Mouse (Mus musculus) thymus, postnatal 10 days (tissue): Measurements from ENCODE around the gene Gata5.

ENCODE experiments used
- DNase-seq, 2 experiments: peaks; one replicate each; pipeline ENCODE4 v3.0.0; 2021; ENCODE audit warnings: low spot score in 2 of 2

Gene Gata5

DNA sequence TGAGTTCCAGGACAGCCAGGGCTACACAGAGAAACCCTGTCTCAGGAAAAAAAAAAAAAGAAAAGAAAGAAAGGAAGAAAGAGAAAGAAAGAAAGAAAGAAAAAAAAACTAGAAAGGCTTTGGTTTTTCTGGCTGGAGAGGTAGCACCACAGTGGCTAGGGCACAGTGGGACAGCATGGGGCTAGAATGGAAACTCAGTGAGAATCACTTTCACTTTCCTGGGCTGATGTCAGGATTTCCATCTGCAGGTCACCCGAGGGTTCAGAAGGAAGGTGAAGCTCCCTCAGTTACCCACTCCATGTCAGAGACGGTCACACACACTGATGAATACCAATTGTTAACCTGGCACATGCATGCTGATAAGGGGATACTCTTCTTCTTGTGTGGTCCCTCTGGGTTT lies 26.8 kb downstream of the Gata5 start:
- DNase-seq: no peak

DNA sequence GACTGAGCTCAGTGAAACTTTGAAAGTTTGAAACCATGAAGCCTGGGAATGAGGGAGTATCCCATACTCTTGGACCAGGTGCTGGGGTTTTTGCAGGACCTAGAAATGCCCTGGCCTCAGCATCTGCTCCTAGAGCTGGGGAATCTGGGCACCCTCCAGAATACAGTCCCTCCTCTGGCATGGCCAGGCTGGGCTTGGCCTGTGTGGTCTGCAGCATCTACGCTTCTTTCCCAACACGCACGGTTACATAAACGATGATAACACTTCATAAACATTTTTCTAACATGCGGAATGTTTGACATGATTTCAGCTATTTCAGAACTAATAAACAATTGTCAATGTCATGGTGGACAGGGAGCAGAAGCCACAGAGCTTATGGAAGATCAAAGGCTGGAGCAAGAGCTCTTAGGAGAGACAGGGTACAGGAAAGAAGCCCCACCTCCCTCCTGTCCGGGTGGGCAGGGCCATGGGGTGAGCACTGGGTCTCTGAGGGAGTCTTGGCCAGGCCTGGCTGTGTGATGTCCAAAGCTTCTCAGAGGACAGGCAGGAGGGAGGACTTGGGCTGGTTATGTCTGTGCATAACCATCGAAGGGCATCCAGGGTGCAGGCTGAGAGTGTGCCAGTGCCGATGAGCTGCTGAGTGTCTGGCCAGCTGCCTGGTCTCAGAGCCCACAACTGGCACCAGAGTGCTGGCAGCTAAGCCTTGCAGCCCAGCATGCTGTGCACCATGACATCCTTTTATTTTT lies 27.9 kb downstream of the Gata5 start:
- no peak for DNase-seq

DNA sequence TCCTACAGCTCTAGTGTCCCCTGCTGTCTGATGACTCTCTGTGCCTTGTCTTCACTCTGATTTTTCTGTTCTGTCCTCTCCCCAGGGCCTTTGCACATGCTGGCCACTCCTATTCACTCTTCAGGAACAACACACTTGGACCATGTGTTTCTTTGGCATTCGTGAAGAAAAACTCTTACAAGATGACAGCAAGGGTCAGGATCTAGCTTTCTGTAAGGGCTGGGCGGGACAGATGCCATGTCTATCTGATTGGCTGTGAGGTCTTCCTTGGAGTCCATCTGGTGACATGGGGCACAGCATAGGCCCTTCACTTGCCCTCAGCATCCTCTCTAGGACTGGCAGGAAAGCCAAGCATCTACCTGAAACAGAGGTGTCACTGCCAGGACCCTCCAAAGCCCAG lies 28.5 kb downstream of the Gata5 start:
- DNase-seq: no peak

DNA sequence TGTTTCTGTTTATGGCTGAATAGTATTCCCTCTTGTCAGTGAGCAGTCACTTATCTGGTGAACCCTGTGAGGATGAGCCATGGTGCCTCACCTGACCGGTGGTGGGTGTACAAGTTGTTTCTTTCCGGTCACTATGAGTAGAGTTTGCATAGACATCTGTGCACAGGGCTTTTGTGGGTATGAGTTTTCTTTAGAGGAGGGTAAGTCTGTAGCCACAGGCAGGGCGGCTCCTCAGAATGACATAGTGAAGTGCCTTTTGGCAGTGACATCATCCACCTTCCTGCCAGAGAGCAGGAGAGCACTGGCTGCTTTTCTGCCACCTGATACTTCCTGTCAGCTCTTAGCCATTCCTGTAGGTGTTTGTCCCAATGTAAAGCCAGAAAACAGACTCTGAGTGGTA lies 29.0 kb downstream of the Gata5 start:
- DNase-seq: no peak

DNA sequence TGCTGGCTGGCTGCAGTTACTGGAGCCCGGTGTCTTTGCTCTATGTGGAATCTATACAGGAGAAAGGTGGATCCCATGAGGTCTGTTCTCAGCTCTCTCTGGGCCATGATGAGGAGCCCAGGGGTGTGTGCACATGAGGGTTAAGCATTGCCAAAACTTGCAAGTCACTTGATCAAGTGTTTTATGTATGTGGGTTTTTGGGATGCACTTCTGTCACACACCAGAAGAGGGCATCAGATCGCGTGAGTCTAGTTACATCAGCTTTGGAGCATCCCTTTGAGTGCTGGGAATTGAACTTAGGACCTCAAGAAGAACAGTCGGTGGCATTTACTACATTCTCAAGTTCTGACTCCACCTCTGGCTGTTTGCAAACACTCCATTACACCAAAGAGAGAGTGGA lies 29.9 kb downstream of the Gata5 start:
- no peak for DNase-seq

DNA sequence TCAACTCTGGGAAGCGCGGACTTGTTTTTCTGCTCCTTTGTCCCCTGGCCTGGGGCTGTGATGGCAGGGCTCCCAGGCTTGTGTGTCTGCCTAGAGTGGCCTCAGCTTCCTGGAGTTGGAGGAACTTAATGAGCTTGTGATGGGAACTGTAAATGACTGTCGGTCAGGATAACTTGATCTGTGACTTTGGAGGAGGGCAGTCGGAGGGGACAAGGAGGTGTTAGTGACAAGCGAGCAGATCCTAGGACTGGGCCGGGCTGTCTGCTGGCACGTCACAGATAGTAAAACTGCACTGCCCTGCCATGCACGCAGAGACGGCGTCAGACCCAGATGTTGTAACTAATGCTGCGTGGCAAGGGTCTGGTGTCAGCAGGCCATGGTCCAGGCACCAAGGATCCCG lies 31.0 kb downstream of the Gata5 start:
- no peak for DNase-seq

DNA sequence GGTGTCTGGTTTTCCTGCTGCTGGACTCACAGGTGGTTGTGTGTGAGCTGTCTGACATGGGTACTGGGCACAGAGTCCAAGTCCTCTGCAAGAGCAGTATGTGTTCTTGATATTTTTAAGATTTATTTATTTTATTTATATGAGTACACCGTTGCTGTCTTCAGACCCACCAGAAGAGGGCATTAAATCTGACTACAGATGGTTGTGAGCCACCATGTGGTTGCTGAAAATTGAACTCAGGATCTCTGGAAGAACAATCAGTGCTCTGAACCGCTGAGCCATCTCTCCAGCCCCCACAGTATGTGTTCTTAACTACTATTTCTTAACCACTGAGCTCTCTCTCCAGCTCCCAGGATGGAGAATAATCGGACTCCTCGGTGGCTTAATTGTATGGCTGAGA lies 32.3 kb downstream of the Gata5 start:
- DNase-seq: no peak

DNA sequence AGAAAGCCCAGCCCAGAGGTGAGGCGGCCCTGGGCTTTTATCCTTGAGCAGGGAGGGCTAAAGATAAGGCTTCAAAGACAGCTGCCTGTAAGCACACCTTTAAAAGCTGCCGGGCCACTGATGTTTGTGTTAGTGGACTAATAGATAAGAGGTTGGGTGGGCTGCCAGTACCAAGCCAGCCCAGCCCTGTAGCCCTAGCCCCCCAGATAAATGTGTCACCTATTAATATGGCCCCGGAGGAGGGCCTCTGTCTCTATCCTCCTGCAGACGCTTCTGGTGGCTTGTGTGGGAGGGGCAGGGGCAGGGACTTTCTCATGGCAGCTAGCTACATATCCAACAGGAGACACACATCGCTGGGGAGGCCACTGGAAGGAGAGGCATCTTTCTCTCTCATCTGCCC lies 33.7 kb downstream of the Gata5 start:
- DNase-seq: no peak

DNA sequence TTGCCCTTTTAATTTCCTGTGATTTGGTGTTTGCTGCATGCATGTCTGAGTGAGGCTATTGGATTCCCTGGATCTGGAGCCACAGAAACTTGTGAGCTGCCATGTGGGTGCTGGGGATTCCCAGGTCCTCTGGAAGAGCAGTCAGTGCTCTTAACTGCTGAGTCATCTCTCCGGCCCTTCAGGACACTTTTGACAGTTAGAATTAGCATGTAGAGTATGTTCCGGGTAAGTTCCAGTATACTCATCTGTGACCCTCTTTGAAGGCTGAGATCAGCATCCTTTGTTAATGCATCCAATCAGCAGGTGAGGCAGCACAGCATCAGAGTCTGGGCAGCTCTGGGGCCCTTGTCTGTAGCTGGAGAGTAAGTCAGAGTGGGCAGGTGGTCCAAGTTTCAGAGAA lies 34.2 kb downstream of the Gata5 start:
- DNase-seq: no peak

DNA sequence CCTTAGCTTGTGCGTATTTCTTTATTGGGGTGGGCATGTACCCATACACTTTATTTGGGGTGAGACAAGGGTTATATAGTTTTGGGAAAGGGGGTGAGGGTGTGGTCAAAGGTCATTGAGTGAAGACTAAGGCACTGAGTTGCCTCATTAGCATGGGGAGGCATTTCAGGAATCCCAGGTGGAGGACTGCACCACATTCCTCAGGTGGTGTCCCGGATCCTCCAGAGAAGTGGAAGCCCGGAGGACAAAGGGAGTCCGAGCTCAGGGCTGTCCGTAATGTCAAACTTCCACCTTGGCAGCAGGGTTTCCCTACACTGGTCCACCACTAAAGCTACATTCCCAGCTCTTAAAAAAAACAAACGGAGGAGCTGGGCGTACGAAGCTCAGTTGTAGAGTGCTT lies 41.6 kb downstream of the Gata5 start:
- no peak for DNase-seq

DNA sequence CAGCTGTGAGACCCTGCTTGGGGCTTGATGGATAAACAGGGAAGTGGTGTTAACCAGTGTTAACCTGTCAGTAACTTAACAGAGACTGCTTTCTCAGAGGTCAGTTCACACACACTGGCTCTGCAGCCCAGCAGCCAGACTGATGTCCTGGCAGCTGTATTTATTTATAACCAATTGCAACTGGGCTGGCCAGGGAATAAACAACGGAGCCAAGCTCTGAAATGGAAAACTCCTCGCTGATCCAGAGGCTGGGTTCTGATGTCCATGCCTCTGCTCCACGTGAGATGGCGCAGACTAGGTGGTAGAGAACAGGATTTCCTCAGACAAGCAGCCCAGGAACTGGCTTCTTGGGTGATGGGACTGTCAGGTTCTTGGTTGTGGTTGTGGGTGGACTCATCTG lies 42.5 kb downstream of the Gata5 start:
- DNase-seq: no peak

DNA sequence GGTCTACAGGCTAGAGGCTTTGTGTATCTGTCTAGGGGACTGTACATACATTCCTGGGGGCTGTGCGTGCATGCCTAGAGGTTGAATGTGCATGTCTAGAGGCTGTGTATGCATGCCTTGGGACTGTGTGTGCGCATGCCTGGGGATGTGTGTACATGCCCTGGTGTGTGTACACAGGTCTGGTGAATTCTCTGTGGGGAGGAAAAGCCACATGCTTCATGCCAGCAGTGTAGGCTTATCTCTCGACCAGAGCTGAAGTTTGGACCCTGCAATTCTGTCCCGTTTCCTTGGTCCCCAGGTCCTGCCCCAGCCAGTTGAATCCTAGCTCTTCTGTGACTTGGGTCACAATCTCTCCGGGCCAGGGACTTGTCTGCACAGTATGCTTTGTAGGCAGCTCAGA lies 42.9 kb downstream of the Gata5 start:
- no peak for DNase-seq

DNA sequence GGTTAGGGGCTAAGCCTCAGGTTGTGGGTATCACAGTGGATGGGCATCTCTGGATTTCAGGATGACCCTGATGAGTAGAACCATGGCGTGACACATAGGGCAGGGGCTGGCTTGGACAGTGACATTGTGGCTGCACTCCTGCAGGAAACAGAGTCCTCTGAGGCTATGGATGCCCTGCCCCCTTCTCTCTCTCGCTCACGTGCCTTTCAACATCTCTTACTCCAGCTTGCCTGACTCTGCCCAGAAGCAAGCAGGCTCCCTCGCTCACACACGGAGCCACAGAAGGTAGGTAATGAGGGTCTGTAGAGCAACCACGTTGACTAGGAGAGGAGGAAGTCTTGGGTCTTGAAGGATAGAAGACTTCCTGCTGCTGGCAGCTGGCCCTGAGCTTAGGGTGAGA lies 44.0 kb downstream of the Gata5 start:
- DNase-seq: no peak

DNA sequence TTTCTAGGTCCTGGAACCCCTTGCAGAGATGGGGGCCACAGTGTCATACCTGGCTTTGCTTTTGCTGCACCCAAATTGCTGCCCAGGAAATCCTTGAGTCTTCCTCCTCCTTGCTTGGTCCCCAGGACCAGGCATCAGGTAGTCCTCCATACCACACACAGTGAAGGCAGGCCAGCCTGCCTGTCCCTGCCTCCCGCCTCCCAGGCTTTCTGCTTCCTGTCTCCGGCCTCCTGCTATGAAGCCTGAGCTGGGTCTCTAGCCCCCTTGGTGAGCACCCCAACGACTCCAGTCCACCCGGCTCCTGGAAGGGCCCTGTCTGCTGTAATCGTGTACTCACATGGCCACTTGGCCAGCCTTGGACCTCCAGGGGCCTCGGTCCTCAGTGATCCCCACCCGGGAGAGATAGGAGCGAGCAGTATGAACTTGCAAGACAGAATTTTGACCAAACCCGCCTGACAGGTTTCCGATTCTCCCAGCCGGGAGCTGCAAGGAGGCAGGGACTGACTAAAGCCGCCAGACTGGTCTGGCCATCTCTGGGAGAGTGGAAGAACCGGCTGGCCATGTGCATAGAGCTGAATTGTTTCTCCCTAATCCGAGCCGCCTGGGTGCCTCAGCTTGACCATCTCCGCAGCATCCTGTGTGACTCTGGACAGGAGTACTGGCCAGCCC lies 44.9 kb downstream of the Gata5 start, which contains the start of gene Rbbp8nl:
TSS of gene Rbbp8nl (minus strand) at position 440 of the 669 bp plus-strand sequence.
- no peak for DNase-seq

DNA sequence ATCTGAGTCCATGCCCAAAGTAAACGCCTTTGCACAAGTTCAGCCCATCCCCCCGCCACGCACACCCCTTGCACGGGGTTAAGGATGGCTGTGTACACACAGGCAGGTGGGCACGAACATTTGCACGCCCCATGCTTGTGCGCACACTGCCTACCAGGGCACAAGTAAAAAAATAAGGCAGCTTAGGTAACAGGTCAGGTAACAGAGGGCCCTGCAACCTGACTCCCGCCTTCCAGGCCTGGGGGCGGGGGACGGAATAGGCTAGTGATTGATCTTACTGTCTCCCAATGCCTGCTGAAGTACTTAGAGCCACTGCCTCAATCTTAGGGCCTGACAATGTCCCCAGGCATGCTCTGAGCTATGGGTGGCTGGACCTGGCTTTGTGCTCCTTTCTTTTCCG lies 45.5 kb downstream of the Gata5 start:
- no peak for DNase-seq

DNA sequence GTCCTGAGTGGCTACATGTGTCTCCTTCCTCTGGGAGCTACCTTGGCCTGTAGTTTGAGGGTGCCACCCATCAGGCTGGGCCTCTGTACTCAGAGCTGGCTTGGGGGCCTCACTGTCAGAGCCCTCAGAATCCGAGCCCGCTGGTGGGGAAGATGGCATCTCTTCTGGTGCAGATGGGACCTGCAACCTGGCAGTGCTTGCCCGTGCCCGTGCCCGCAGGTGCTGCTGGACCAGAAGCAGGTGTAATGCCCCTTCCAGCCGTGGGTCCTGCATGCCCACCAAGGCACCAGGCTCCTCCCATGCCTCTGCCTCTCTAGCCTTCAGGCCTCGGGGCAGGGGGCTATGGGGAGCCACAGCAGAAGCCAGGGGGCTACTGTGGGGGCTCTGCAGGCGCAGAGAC lies 55.2 kb downstream of the Gata5 start:
- DNase-seq: no peak

DNA sequence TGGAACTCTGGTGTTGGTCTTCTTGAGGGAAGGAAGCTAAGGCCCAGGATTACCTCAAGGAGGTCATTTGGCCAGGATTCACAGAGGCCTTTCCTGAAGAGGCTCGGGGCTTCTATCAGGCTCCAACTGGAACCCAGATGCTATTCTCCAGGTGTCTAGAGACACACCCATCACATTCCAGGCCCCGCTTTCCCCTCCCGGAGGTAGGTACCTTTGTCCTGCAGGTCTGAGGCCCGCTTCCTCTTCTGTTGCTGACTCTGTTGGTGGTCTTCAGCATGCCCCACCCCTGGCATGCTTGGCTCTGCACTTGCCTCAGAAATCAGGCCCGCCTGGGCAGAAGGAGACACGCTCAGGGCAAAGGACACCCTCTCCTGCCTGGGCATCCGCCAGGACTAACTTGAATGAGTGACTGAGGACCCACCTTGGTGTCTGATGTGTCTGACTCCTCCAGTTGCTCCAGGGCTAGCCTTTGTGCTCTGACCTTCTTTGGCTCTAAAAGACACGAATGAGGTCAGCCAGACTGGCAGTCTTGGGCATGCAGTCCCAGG lies 56.7 kb downstream of the Gata5 start:
- DNase-seq: no peak

DNA sequence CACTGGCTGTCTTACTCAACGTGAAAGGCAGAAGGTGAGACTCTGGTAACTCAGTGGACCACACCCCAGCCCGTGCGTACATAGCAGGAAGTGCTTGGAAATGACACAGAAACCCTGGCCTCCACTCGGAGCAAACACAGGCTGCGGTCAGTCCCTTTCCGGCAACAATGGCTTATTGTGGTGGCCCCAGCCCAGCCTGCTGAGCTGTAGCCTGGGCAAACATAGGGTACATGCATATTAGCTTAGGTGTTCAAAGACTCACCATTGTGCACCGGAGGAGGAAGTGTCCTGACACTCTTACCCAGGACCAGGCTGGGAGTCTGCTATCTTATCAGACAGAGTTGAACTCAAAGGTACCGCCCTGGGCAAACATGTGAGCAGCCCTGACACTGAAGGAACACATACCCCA lies 57.6 kb downstream of the Gata5 start:
- no peak for DNase-seq

DNA sequence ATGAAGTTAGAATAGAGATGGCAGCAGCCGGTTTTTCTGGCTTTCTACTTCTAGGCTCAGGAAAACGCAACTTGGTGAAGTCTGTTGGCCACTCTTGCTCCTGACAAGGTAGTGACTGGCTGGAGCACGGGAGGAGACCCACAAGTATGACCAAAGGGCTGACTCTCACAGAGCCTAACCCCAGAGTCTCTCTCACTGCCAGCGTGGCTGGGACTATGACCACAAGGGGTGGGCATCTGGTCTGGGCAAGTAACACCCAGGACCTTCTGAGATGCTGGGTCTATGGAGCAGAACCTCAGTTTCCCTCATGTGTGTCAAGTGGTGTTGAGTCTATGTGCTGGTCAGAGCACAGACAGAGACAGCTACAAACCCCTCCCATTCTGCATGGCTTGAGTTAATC lies 58.1 kb downstream of the Gata5 start:
- no peak for DNase-seq

DNA sequence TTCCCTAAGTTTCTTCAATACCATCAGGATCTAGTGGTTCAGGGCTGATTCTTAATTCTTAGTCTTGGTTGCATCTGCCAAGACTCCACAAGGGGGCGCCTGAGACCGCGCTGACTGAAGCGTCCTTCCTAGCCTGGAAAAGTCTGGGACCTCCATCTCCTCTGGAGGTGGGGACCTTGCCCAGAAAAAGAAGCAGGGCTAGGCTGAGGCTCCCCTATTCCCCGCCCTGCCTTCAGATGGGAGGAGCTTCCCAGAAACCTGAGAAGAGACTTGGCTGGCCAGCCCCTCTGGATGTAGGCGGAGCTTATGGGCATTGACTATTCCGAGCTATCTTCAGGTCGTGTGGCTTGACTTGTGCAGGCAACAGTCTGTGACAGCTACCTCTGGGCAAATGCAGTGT lies 58.7 kb downstream of the Gata5 start:
- DNase-seq: peak; percentile 38 to 64
